Mouse (Mus musculus) heart, postnatal 0 days (tissue): ENCODE data around the gene Dync2li1. TPM values are rescaled to one million over a fixed set of nuclear protein-coding genes. Genes with fewer than 3 reads are reported as not detected.

ENCODE experiments used
- ATAC-seq: fragments of 200-750 bp; cut with Nextera tagmentation; 2 replicates; pipeline ENCODE4 v1.8.0; 2017; ENCODE audit warnings: low read depth, moderate number of reproducible peaks, moderate library complexity; ENCODE audit not compliant: insufficient read depth
- DNase-seq: peaks from one replicate; pipeline ENCODE4 v3.0.0-alpha.2; 2016; ENCODE audit warnings: low spot score
- H3K27ac ChIP-seq: fragments of 300-500 bp; sonication (generic); 2 replicates; pipeline ENCODE4 v1.5.1; 2014; ENCODE audit warnings: low read depth, mild to moderate bottlenecking
- H3K27me3 ChIP-seq: fragments of 300-500 bp; sonication (generic); 2 replicates; pipeline ENCODE4 v1.6.1; 2014; ENCODE audit warnings: low read length, mixed read lengths; ENCODE audit not compliant: control insufficient read depth, insufficient read depth
- H3K36me3 ChIP-seq: fragments of 300-500 bp; sonication (generic); replicated peaks from 2 replicates; pipeline ENCODE4 v1.6.1; 2014; ENCODE audit warnings: low read length, mixed read lengths; ENCODE audit not compliant: control insufficient read depth, insufficient read depth
- H3K4me1 ChIP-seq: fragments of 300-500 bp; sonication (generic); 2 replicates; pipeline ENCODE4 v1.6.1; 2014; ENCODE audit warnings: antibody characterized with exemption; ENCODE audit not compliant: control insufficient read depth, insufficient read depth
- H3K4me2 ChIP-seq: fragments of 300-500 bp; sonication (generic); 2 replicates; pipeline ENCODE4 v1.6.1; 2014; ENCODE audit warnings: low read depth, mild to moderate bottlenecking, low read length, moderate library complexity
- H3K4me3 ChIP-seq: fragments of 300-500 bp; sonication (generic); 2 replicates; pipeline ENCODE4 v1.5.1; 2014; ENCODE audit warnings: low read depth, low read length
- H3K9ac ChIP-seq: fragments of 300-500 bp; sonication (generic); replicated peaks from 2 replicates; pipeline ENCODE4 v1.6.1; 2014; ENCODE audit warnings: low read depth, low read length, mixed read lengths
- H3K9me3 ChIP-seq: fragments of 300-500 bp; sonication (generic); replicated peaks from 2 replicates; pipeline ENCODE4 v1.6.1; 2016; ENCODE audit warnings: low read length; ENCODE audit not compliant: control insufficient read depth
- CTCF ChIP-seq: IDR thresholded peaks from 2 replicates; pipeline ENCODE4 v1.5.1; 2016; ENCODE audit warnings: antibody characterized with exemption, control low read depth, low read depth
- EP300 ChIP-seq: IDR thresholded peaks from 2 replicates; pipeline ENCODE4 v1.6.1; 2016; ENCODE audit warnings: antibody characterized with exemption, low read depth
- WGBS: fragments of 180-500 bp; shearing (Covaris S2); extraction: QIAGEN DNeasy Blood & Tissue Kit; methylation state at CpG from one replicate; pipeline ENCODE4 v1.1.7; 2014; 5-methylcytosine and 5-hydroxymethylcytosine counted together
- polyA plus RNA-seq: library from polyadenylated mRNA; unstranded; fragments of >200 nt; fragmentation: Nextera tagmentation; extraction: Ambion mirVana; gene quantifications from 2 replicates; pipeline ENCODE4 v1.2.1, GENCODE M21; 2015
- total RNA-seq: library from RNA; depleted of rRNA; stranded (reverse); fragments of >200 nt; gene quantifications from 2 replicates; pipeline ENCODE4 v1.2.3, GENCODE M21; 2014; ENCODE audit warnings: low replicate concordance

Gene Dync2li1
- total and polyA plus RNA-seq, 2 experiments from 2014 or later: 6.6 TPM; not detected in 1

- TF ChIP-seq CTCF (no peak), EP300 (no peak)
- H3K27ac ChIP-seq: no peak overlapping the region
- no peaks in the 10 kb centered on the region for H3K27me3 ChIP-seq
- H3K36me3 ChIP-seq: no peaks in the 10 kb centered on the region
- H3K9ac ChIP-seq: no peak overlapping the region
- no peaks in the 10 kb centered on the region for H3K4me1 ChIP-seq
- ATAC-seq: no peak
- H3K9me3 ChIP-seq: no peaks in the 10 kb centered on the region
- H3K4me3 ChIP-seq: no peak overlapping the region
- H3K4me2 ChIP-seq: no peak overlapping the region
- WGBS: 48% methylated on average over 10 of the region's 10 CpGs
- DNase-seq: no peak
Measured at GRCm38 (mm10) chr17:84596015-84596441, 30.3 kb upstream of the Dync2li1 start.

- H3K4me3 ChIP-seq: no peak overlapping the region
- H3K36me3 ChIP-seq: no peaks in the 10 kb centered on the region
- H3K4me1 ChIP-seq: no peaks in the 10 kb centered on the region
- no peak overlapping the region for H3K4me2 ChIP-seq
- no peaks in the 10 kb centered on the region for H3K9me3 ChIP-seq
- DNase-seq (no peak), ATAC-seq (no peak)
- TF ChIP-seq EP300 (no peak), CTCF (no peak)
- no peaks in the 10 kb centered on the region for H3K27me3 ChIP-seq
- no peak overlapping the region for H3K27ac ChIP-seq
- H3K9ac ChIP-seq: no peak overlapping the region
- WGBS: 70% methylated on average over 7 of the region's 7 CpGs
Measured at GRCm38 (mm10) chr17:84596501-84596900, 29.8 kb upstream of the Dync2li1 start.

- H3K4me2 ChIP-seq: no peak overlapping the region
- H3K27ac ChIP-seq: no peak overlapping the region
- peaks cover under 1% of the 10 kb centered on the region; the same call in 1 of the 2 replicates for H3K4me1 ChIP-seq
- no peak overlapping the region for H3K4me3 ChIP-seq
- no peak overlapping the region for H3K9ac ChIP-seq
- TF ChIP-seq EP300 (no peak), CTCF (no peak)
- DNase-seq: no peak
- H3K27me3 ChIP-seq: no peaks in the 10 kb centered on the region
- ATAC-seq: no peak
- 86% methylated on average over 12 of the region's 12 CpGs for WGBS
- H3K9me3 ChIP-seq: no peaks in the 10 kb centered on the region
- no peaks in the 10 kb centered on the region for H3K36me3 ChIP-seq
Measured at GRCm38 (mm10) chr17:84597859-84598258, 28.4 kb upstream of the Dync2li1 start.

- no peak for TF ChIP-seq CTCF
- TF ChIP-seq EP300: no peak
- Histone ChIP-seq H3K4me2 (no peak overlapping the region), H3K27ac (no peak overlapping the region), H3K9me3 (no peaks in the 10 kb centered on the region), H3K4me3 (no peak overlapping the region), H3K27me3 (no peaks in the 10 kb centered on the region), H3K9ac (no peak overlapping the region), H3K4me1 (peaks cover 3% of the 10 kb centered on the region; the same call in 1 of the 2 replicates), H3K36me3 (no peaks in the 10 kb centered on the region)
- WGBS: 93% methylated on average over 7 of the region's 7 CpGs
- no peak for ATAC-seq
- no peak for DNase-seq
Measured at GRCm38 (mm10) chr17:84598928-84599327, 27.4 kb upstream of the Dync2li1 start.

GRCm38 (mm10) chr17:84600051-84600983, 26.0 kb upstream of the Dync2li1 start:
- Histone ChIP-seq H3K27ac (no peak overlapping the region), H3K36me3 (no peaks in the 10 kb centered on the region), H3K4me2 (no peak overlapping the region), H3K27me3 (no peaks in the 10 kb centered on the region), H3K4me3 (no peak overlapping the region), H3K4me1 (peaks cover 3% of the 10 kb centered on the region; the same call in 1 of the 2 replicates), H3K9ac (no peak overlapping the region), H3K9me3 (no peaks in the 10 kb centered on the region)
- no peak for TF ChIP-seq CTCF
- no peak for TF ChIP-seq EP300
- 77% methylated on average over 9 of the region's 9 CpGs for WGBS
- no peak for ATAC-seq
- DNase-seq: no peak
